Mouse (Mus musculus): ENCODE data around the gene Rasgrp1. TPM values are rescaled to one million over a fixed set of nuclear protein-coding genes. Genes with fewer than 3 reads are reported as not detected.

The Rasgrp1 gene
- polyA plus RNA-seq, 1 experiment from 2014 or later: 2.9 TPM

- Histone ChIP-seq H3K4me2 (no peak overlapping the region), H3K27me3 (no peaks in the 10 kb centered on the region), H3K9me3 (replicated peaks) (no peaks in the 10 kb centered on the region), H3K4me1 (no peaks in the 10 kb centered on the region), H3K36me3 (ENCODE audit: poor library complexity, severe bottlenecking) (no peaks in the 10 kb centered on the region), H3K4me3 (no peak overlapping the region), H3K27ac (no peak overlapping the region), H3K9ac (no peak overlapping the region)
- no peak for ATAC-seq
- WGBS: 91% methylated on average over 8 of the region's 8 CpGs
These were observed 20.4 kb downstream of the Rasgrp1 start for GRCm38 (mm10) chr2:117322399-117322798.

- Histone ChIP-seq H3K4me1 (no peaks in the 10 kb centered on the region), H3K4me3 (no peak overlapping the region), H3K9ac (no peak overlapping the region), H3K27ac (no peak overlapping the region), H3K36me3 (ENCODE audit: poor library complexity, severe bottlenecking) (no peaks in the 10 kb centered on the region), H3K9me3 (replicated peaks) (no peaks in the 10 kb centered on the region; the same call in 1 of the 2 replicates), H3K27me3 (no peaks in the 10 kb centered on the region), H3K4me2 (no peak overlapping the region)
- no peak for ATAC-seq
- whole genome bisulfite sequencing: 80% methylated on average over 3 of the region's 3 CpGs
These were observed 21.6 kb downstream of the Rasgrp1 start for GRCm38 (mm10) chr2:117321231-117321630.

GRCm38 (mm10) chr2:117318991-117319390 lies 23.8 kb downstream of the Rasgrp1 start:
- Histone ChIP-seq H3K9ac (no peak overlapping the region), H3K27me3 (no peaks in the 10 kb centered on the region), H3K27ac (no peak overlapping the region), H3K4me3 (no peak overlapping the region), H3K4me2 (no peak overlapping the region), H3K9me3 (replicated peaks) (peaks cover 8% of the 10 kb centered on the region; the same call in 1 of the 2 replicates), H3K36me3 (ENCODE audit: poor library complexity, severe bottlenecking) (no peaks in the 10 kb centered on the region), H3K4me1 (no peaks in the 10 kb centered on the region)
- no peak for ATAC-seq
- 88% methylated on average over 3 of the region's 3 CpGs for WGBS

GRCm38 (mm10) chr2:117313586-117314235 lies 29.1 kb downstream of the Rasgrp1 start:
- H3K4me3 ChIP-seq: no peak overlapping the region
- H3K9me3 ChIP-seq (replicated peaks): peaks cover 8% of the 10 kb centered on the region; the same call in 1 of the 2 replicates
- H3K4me2 ChIP-seq: no peak overlapping the region
- no peaks in the 10 kb centered on the region for H3K36me3 ChIP-seq (ENCODE audit: poor library complexity, severe bottlenecking)
- H3K27me3 ChIP-seq: no peaks in the 10 kb centered on the region
- 71% methylated on average over 5 of the region's 5 CpGs for WGBS
- no peak for ATAC-seq
- no peak overlapping the region for H3K9ac ChIP-seq
- no peak overlapping the region for H3K27ac ChIP-seq
- peaks cover 8% of the 10 kb centered on the region; the same call in 1 of the 2 replicates for H3K4me1 ChIP-seq

GRCm38 (mm10) chr2:117312441-117312895 lies 30.3 kb downstream of the Rasgrp1 start:
- no peaks in the 10 kb centered on the region for H3K27me3 ChIP-seq
- H3K4me2 ChIP-seq: peak overlapping the region; percentile 15; the same call in 1 of the 2 replicates
- peaks cover 8% of the 10 kb centered on the region; the same call in 1 of the 2 replicates for H3K4me1 ChIP-seq
- WGBS: 58% methylated on average over 7 of the region's 7 CpGs
- peak; percentile 87 for ATAC-seq
- H3K9ac ChIP-seq: no peak overlapping the region
- no peak overlapping the region for H3K27ac ChIP-seq
- no peak overlapping the region for H3K4me3 ChIP-seq
- no peaks in the 10 kb centered on the region for H3K36me3 ChIP-seq (ENCODE audit: poor library complexity, severe bottlenecking)
- peaks cover 8% of the 10 kb centered on the region; the same call in 1 of the 2 replicates for H3K9me3 ChIP-seq (replicated peaks)

- no peaks in the 10 kb centered on the region for H3K27me3 ChIP-seq
- 56% methylated on average over 2 of the region's 2 CpGs for WGBS
- peaks cover 8% of the 10 kb centered on the region; the same call in 1 of the 2 replicates for H3K9me3 ChIP-seq (replicated peaks)
- H3K36me3 ChIP-seq (ENCODE audit: poor library complexity, severe bottlenecking): no peaks in the 10 kb centered on the region
- ATAC-seq: peak; percentile 41; the same call in 1 of the 2 replicates
- H3K4me2 ChIP-seq: 0 out of 2 replicates have a peak overlapping the region, but pooled peaks have one; percentile 15
- no peak overlapping the region for H3K4me3 ChIP-seq
- H3K9ac ChIP-seq: no peak overlapping the region
- no peak overlapping the region for H3K27ac ChIP-seq
- peaks cover 8% of the 10 kb centered on the region; the same call in 1 of the 2 replicates for H3K4me1 ChIP-seq
These were observed 30.8 kb downstream of the Rasgrp1 start for GRCm38 (mm10) chr2:117312030-117312429.

- H3K4me1 ChIP-seq: peaks cover 8% of the 10 kb centered on the region; the same call in 1 of the 2 replicates
- WGBS: 64% methylated on average over 1 of the region's 1 CpGs
- H3K9me3 ChIP-seq (replicated peaks): peaks cover 8% of the 10 kb centered on the region; the same call in 1 of the 2 replicates
- H3K9ac ChIP-seq: no peak overlapping the region
- ATAC-seq: peak; percentile 20; the same call in 1 of the 2 replicates
- H3K4me3 ChIP-seq: no peak overlapping the region
- H3K27me3 ChIP-seq: no peaks in the 10 kb centered on the region
- no peaks in the 10 kb centered on the region for H3K36me3 ChIP-seq (ENCODE audit: poor library complexity, severe bottlenecking)
- no peak overlapping the region for H3K4me2 ChIP-seq
- no peak overlapping the region for H3K27ac ChIP-seq
These were observed 31.5 kb downstream of the Rasgrp1 start for GRCm38 (mm10) chr2:117311349-117311748.

GRCm38 (mm10) chr2:117309046-117309445 lies 33.8 kb downstream of the Rasgrp1 start:
- Histone ChIP-seq H3K27me3 (no peaks in the 10 kb centered on the region), H3K9ac (no peak overlapping the region), H3K4me2 (no peak overlapping the region), H3K27ac (no peak overlapping the region), H3K4me1 (peaks cover 8% of the 10 kb centered on the region; the same call in 1 of the 2 replicates), H3K4me3 (no peak overlapping the region), H3K36me3 (ENCODE audit: poor library complexity, severe bottlenecking) (no peaks in the 10 kb centered on the region), H3K9me3 (replicated peaks) (no peaks in the 10 kb centered on the region)
- ATAC-seq: no peak
- WGBS: 84% methylated on average over 2 of the region's 2 CpGs

- peaks cover 8% of the 10 kb centered on the region; the same call in 1 of the 2 replicates for H3K4me1 ChIP-seq
- WGBS: 95% methylated on average over 3 of the region's 3 CpGs
- H3K36me3 ChIP-seq (ENCODE audit: poor library complexity, severe bottlenecking): no peaks in the 10 kb centered on the region
- no peak overlapping the region for H3K4me2 ChIP-seq
- H3K4me3 ChIP-seq: no peak overlapping the region
- ATAC-seq: no peak
- H3K27ac ChIP-seq: no peak overlapping the region
- no peaks in the 10 kb centered on the region for H3K27me3 ChIP-seq
- no peak overlapping the region for H3K9ac ChIP-seq
- no peaks in the 10 kb centered on the region for H3K9me3 ChIP-seq (replicated peaks)
These were observed 34.8 kb downstream of the Rasgrp1 start for GRCm38 (mm10) chr2:117307959-117308358.

GRCm38 (mm10) chr2:117304941-117305340 lies 37.9 kb downstream of the Rasgrp1 start:
- no peaks in the 10 kb centered on the region for H3K27me3 ChIP-seq
- no peak overlapping the region for H3K27ac ChIP-seq
- no peak for ATAC-seq
- no peaks in the 10 kb centered on the region for H3K4me1 ChIP-seq
- H3K36me3 ChIP-seq (ENCODE audit: poor library complexity, severe bottlenecking): no peaks in the 10 kb centered on the region
- H3K4me3 ChIP-seq: no peak overlapping the region
- WGBS: 90% methylated on average over 5 of the region's 5 CpGs
- no peak overlapping the region for H3K9ac ChIP-seq
- H3K9me3 ChIP-seq (replicated peaks): no peaks in the 10 kb centered on the region
- no peak overlapping the region for H3K4me2 ChIP-seq

- no peaks in the 10 kb centered on the region for H3K36me3 ChIP-seq (ENCODE audit: poor library complexity, severe bottlenecking)
- no peak overlapping the region for H3K4me2 ChIP-seq
- H3K27me3 ChIP-seq: no peaks in the 10 kb centered on the region
- no peak for ATAC-seq
- H3K4me1 ChIP-seq: no peaks in the 10 kb centered on the region
- no peaks in the 10 kb centered on the region for H3K9me3 ChIP-seq (replicated peaks)
- WGBS: 91% methylated on average over 12 of the region's 12 CpGs
- H3K27ac ChIP-seq: no peak overlapping the region
- no peak overlapping the region for H3K9ac ChIP-seq
- H3K4me3 ChIP-seq: no peak overlapping the region
These were observed 39.1 kb downstream of the Rasgrp1 start for GRCm38 (mm10) chr2:117303391-117304350.

Data from forebrain, embryonic 13.5 days (tissue).